In genomic region chr1:31072523-31073370, GRCm38 (mm10) we compare ENCODE assay signal across 12 mouse cellular contexts.
DNase-seq lines count a peak whose midpoint lies in the region; ATAC-seq and TF ChIP-seq lines count a peak whose summit lies in the region.
"Had no signal": no experiment of that assay in that cellular context is flagged by ENCODE, and none has a peak within 500 bp of the region (broad histone marks: within the 10 kb centered on the region; RNA-seq: fewer than 3 reads in every experiment).

No protein-coding gene starts in this region.

- H3K4me3 ChIP-seq in stomach, embryonic 15.5 days (replicated peaks), result no peak overlapping the region
- H3K4me3 ChIP-seq in stomach, postnatal 0 days (ENCODE audit: low read depth, low read length), result no peak overlapping the region
- no peak overlapping the region for H3K4me3 ChIP-seq in liver, embryonic 15.5 days (replicated peaks)
- H3K4me3 ChIP-seq in stomach, embryonic 16.5 days (replicated peaks; ENCODE audit: low read length), result no peak overlapping the region
- H3K4me3 ChIP-seq: hindbrain, embryonic 13.5 days; left cerebral cortex, adult 2 months had no signal

- H3K27ac ChIP-seq in stomach, embryonic 15.5 days, result no peak overlapping the region
- H3K27ac ChIP-seq in stomach, postnatal 0 days (replicated peaks), result no peak overlapping the region
- 0 out of 2 replicates have a peak overlapping the region, but pooled peaks have one; percentile 6 for H3K27ac ChIP-seq in liver, embryonic 15.5 days (replicated peaks)
- H3K27ac ChIP-seq in stomach, embryonic 16.5 days (ENCODE audit: low read length), result no peak overlapping the region; the same call in 1 of the 2 replicates
- H3K27ac ChIP-seq: hindbrain, embryonic 13.5 days; left cerebral cortex, adult 2 months had no signal

- H3K4me2 ChIP-seq in stomach, embryonic 15.5 days, result no peak overlapping the region
- H3K4me2 ChIP-seq in stomach, postnatal 0 days (replicated peaks; ENCODE audit: low read depth), result no peak overlapping the region
- H3K4me2 ChIP-seq in liver, embryonic 15.5 days, result no peak overlapping the region
- no peak overlapping the region for H3K4me2 ChIP-seq in stomach, embryonic 16.5 days (ENCODE audit: low read depth, low read length)
- H3K4me2 ChIP-seq: hindbrain, embryonic 13.5 days had no signal

- DNase-seq in adrenal gland, adult (ENCODE audit: inconsistent age in 2 of 2, low spot score in 1 of 2), result peak; percentile 10 to 55
- no peak for DNase-seq in adrenal gland, postnatal 25 days
- DNase-seq in stomach, postnatal 0 days (ENCODE audit: low spot score), result no peak
- DNase-seq in embryo, embryonic 9.5 days (ENCODE audit: extremely low spot score), result no peak
- no peak for DNase-seq in left cerebral cortex, adult 8-10 months (ENCODE audit: low spot score in 2 of 2)
- DNase-seq: cerebellum, adult 11 months; gastrocnemius, postnatal 10 days had no signal

- no peaks in the 10 kb centered on the region for H3K9me3 ChIP-seq in stomach, embryonic 15.5 days
- no peaks in the 10 kb centered on the region for H3K9me3 ChIP-seq in stomach, postnatal 0 days (ENCODE audit: control insufficient read depth, low read length)
- no peaks in the 10 kb centered on the region for H3K9me3 ChIP-seq in liver, embryonic 15.5 days (replicated peaks)
- no peaks in the 10 kb centered on the region for H3K9me3 ChIP-seq in stomach, embryonic 16.5 days (replicated peaks; ENCODE audit: control insufficient read depth, low read length)
- H3K9me3 ChIP-seq: hindbrain, embryonic 13.5 days had no signal

- peak; percentile 66; the same call in 1 of the 2 replicates for ATAC-seq in stomach, embryonic 15.5 days (ENCODE audit: insufficient read depth, low FRiP score, low read depth)
- ATAC-seq in stomach, postnatal 0 days (ENCODE audit: low FRiP score, low TSS enrichment), result no peak
- ATAC-seq in liver, embryonic 15.5 days (ENCODE audit: insufficient read depth), result peak; percentile 86
- peak; percentile 29; the same call in 1 of the 2 replicates for ATAC-seq in stomach, embryonic 16.5 days (ENCODE audit: insufficient read depth, low FRiP score)

- 51% methylated on average over 6 of the region's 6 CpGs for WGBS in stomach, embryonic 15.5 days
- WGBS in stomach, postnatal 0 days, result 45% methylated on average over 6 of the region's 6 CpGs
- 43% methylated on average over 6 of the region's 6 CpGs for WGBS in liver, embryonic 15.5 days (ENCODE audit: insufficient replicate concordance)
- 47% methylated on average over 6 of the region's 6 CpGs for WGBS in stomach, embryonic 16.5 days

- H3K4me1 ChIP-seq in stomach, embryonic 15.5 days, result no peaks in the 10 kb centered on the region
- no peaks in the 10 kb centered on the region for H3K4me1 ChIP-seq in stomach, postnatal 0 days (replicated peaks; ENCODE audit: control insufficient read depth, insufficient read depth)
- peaks cover 4% of the 10 kb centered on the region; the same call in 1 of the 2 replicates for H3K4me1 ChIP-seq in liver, embryonic 15.5 days (replicated peaks)
- no peaks in the 10 kb centered on the region for H3K4me1 ChIP-seq in stomach, embryonic 16.5 days (ENCODE audit: control insufficient read depth, insufficient read depth, low read length)
- H3K4me1 ChIP-seq: hindbrain, embryonic 13.5 days had no signal

- H3K27me3 ChIP-seq in stomach, embryonic 15.5 days (replicated peaks), result no peaks in the 10 kb centered on the region
- no peaks in the 10 kb centered on the region for H3K27me3 ChIP-seq in stomach, postnatal 0 days (ENCODE audit: control insufficient read depth, insufficient read depth, low read length)
- no peaks in the 10 kb centered on the region for H3K27me3 ChIP-seq in liver, embryonic 15.5 days
- no peaks in the 10 kb centered on the region for H3K27me3 ChIP-seq in stomach, embryonic 16.5 days (ENCODE audit: control insufficient read depth, insufficient read depth, low read length)
- H3K27me3 ChIP-seq: hindbrain, embryonic 13.5 days had no signal

- no peak for TF ChIP-seq EP300 in stomach, postnatal 0 days (optimal IDR thresholded peaks at IDR 0.05)

- no peak overlapping the region for H3K9ac ChIP-seq in stomach, embryonic 15.5 days
- H3K9ac ChIP-seq in stomach, postnatal 0 days (ENCODE audit: low read length), result no peak overlapping the region
- H3K9ac ChIP-seq in liver, embryonic 15.5 days, result no peak overlapping the region
- no peak overlapping the region for H3K9ac ChIP-seq in stomach, embryonic 16.5 days (ENCODE audit: low read length)
- H3K9ac ChIP-seq: hindbrain, embryonic 13.5 days had no signal

- H3K36me3 ChIP-seq in stomach, embryonic 15.5 days, result no peaks in the 10 kb centered on the region
- H3K36me3 ChIP-seq in stomach, postnatal 0 days (ENCODE audit: control insufficient read depth, insufficient read depth, low read length), result no peaks in the 10 kb centered on the region
- no peaks in the 10 kb centered on the region for H3K36me3 ChIP-seq in liver, embryonic 15.5 days (replicated peaks)
- H3K36me3 ChIP-seq in stomach, embryonic 16.5 days (ENCODE audit: control insufficient read depth, insufficient read depth, low read length), result no peaks in the 10 kb centered on the region
- H3K36me3 ChIP-seq: hindbrain, embryonic 13.5 days had no signal

- TF ChIP-seq CTCF in stomach, postnatal 0 days (IDR thresholded peaks at IDR 0.05; ENCODE audit: low read depth), result no peak

Comparison
In these comparisons a context has a peak if more than half of its experiments do, and no peak if none do; other contexts are left out.
1. DNase-seq: peak in adrenal gland, adult (2 of 2); none in adrenal gland, postnatal 25 days (single experiment), stomach, postnatal 0 days (single experiment), embryo, embryonic 9.5 days (single experiment) and left cerebral cortex, adult 8-10 months (0 of 2).